In the genomic region with DNA sequence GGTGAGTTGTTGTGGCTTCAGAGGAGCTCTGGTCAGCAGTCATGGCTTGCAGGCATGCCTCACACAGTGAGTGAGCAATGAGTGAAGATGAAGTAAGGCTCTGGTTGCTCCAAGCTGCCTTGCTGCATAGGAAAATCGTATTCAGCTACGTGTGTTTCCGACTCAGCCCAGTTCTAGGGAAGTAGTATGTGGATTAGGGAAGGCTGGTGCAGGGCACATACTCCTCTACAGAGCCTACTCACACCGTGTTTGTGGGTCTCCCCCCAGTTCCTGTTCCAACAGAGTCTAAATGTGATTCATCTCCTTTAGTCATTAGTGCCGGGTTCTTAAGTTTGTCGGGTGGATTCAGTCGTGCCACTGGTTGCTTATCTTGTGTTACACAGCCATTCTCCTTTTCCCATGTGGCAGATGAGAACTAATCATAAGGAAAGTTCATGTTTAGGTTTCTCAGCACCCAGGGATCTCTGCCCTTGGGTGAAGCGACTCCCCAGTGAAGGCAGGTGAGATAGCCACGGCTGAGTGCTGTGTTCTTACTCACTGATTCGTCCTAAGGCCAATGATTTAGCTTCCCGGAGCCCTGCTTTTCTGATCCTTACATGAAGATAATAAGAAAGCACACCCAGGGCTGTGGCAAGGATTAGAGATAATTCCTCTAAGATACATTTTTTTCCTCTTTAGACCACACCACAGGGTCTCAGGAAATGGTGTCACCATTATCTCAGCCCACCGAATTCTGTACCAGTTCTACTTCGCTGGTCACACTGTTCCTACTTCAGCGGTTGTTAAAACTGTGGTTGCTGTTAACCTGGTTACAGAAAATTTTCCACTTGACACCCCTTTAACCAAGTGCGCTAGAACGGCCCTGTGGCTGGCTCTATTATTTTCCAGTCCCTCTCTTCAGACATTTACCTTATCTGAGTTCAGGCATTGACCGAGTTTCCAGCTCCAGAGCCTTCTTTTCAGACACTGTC, we compare ENCODE assay signal across 8 mouse cellular contexts.
DNase-seq lines count a peak whose midpoint lies in the region; ATAC-seq and TF ChIP-seq lines count a peak whose summit lies in the region.

No protein-coding gene starts in this region.

- H3K27me3 ChIP-seq in kidney, postnatal 0 days (ENCODE audit: insufficient read depth, low read length) = no peaks in the 10 kb centered on the region
- H3K27me3 ChIP-seq in MEL (ENCODE audit: control insufficient read depth in 1 of 2, insufficient read depth in 2 of 2, low read length in 2 of 2) (peaks cover 2 to 3% of the 10 kb centered on the region in 2 experiments; a peak in 3 of 4 replicates), myocyte (ENCODE audit: control insufficient read depth, insufficient read depth, insufficient read length) (no peaks in the 10 kb centered on the region)

- ATAC-seq in kidney, postnatal 0 days (replicated peaks; ENCODE audit: low FRiP score, low read depth) = no peak; the same call in 1 of the 2 replicates

- H3K4me1 ChIP-seq in kidney, postnatal 0 days (replicated peaks; ENCODE audit: insufficient read depth, low read length) = peaks cover 71% of the 10 kb centered on the region
- H3K4me1 ChIP-seq in MEL (ENCODE audit: control insufficient read depth in 1 of 2, insufficient read depth in 2 of 2, low read length in 2 of 2) = no peaks in the 10 kb centered on the region; a peak in 1 of 4 replicates
- peaks cover 58% of the 10 kb centered on the region for H3K4me1 ChIP-seq in embryonic fibroblast, embryonic 13.5 days (ENCODE audit: control insufficient read depth, insufficient read depth, low read length)

- no peak for DNase-seq in kidney, postnatal 0 days (ENCODE audit: low spot score)
- DNase-seq in kidney, adult 11 months = no peak
- peak; percentile 17 for DNase-seq in MEL (ENCODE audit: low read depth, low spot score)
- DNase-seq in right cerebral cortex, postnatal 25 days = no peak
- no peak for DNase-seq in cerebellum, adult 18-20 months
- no peak for DNase-seq in layer of hippocampus, adult 11-12 months (ENCODE audit: low spot score)

- no peak overlapping the region for H3ac ChIP-seq in myocyte (ENCODE audit: control insufficient read depth, insufficient read length)

- H3K4me2 ChIP-seq in kidney, postnatal 0 days (ENCODE audit: low read length) = peak overlapping the region; percentile 6; the same call in 1 of the 2 replicates
- H3K4me2 ChIP-seq in myocyte (ENCODE audit: low read depth) = peak overlapping the region; percentile 77

- TF ChIP-seq POLR2A in MEL (IDR thresholded peaks at IDR 0.05; ENCODE audit: control insufficient read depth in 1 of 2, insufficient read depth in 1 of 2, low read depth in 1 of 2, low read length in 2 of 2, poor library complexity in 1 of 2) (no peak), myocyte (IDR thresholded peaks at IDR 0.05; ENCODE audit: insufficient read length, low read depth) (no peak)
- TF ChIP-seq POLR2A in embryonic fibroblast, embryonic 13.5 days (IDR thresholded peaks at IDR 0.05; ENCODE audit: low read depth, low read length) = no peak

- TF ChIP-seq RAD21 in MEL (IDR thresholded peaks at IDR 0.05; ENCODE audit: low read depth, low read length) = no peak

- H3K79me2 ChIP-seq in MEL (ENCODE audit: control insufficient read depth, insufficient read depth, low read length, poor library complexity) (no peaks in the 10 kb centered on the region), myocyte (ENCODE audit: control insufficient read depth, insufficient read depth) (peaks cover 80% of the 10 kb centered on the region)

- no peak for TF ChIP-seq CTCF in kidney, postnatal 0 days (IDR thresholded peaks at IDR 0.05; ENCODE audit: low read depth)
- TF ChIP-seq CTCF in MEL (IDR thresholded peaks at IDR 0.05 in 2 of 3, conservative IDR thresholded peaks at IDR 0.05 in 1 of 3; ENCODE audit: control insufficient read depth in 1 of 3, insufficient read depth in 1 of 3, low read depth in 2 of 3, low read length in 3 of 3, poor library complexity in 1 of 3, severe bottlenecking in 1 of 3) = no peak
- no peak for TF ChIP-seq CTCF in embryonic fibroblast, embryonic 13.5 days (IDR thresholded peaks at IDR 0.05; ENCODE audit: borderline replicate concordance, insufficient read depth, low read length)

- H3K9ac ChIP-seq in kidney, postnatal 0 days (ENCODE audit: low read depth, low read length) = no peak overlapping the region
- H3K9ac ChIP-seq in MEL (ENCODE audit: control insufficient read depth, low read depth, low read length, poor library complexity, severe bottlenecking) = no peak overlapping the region

- no peaks in the 10 kb centered on the region for H3K9me3 ChIP-seq in kidney, postnatal 0 days (replicated peaks; ENCODE audit: low read length)
- H3K9me3 ChIP-seq in MEL (replicated peaks; ENCODE audit: insufficient read depth, low read length) = no peaks in the 10 kb centered on the region

- H3K4me3 ChIP-seq in kidney, postnatal 0 days (replicated peaks; ENCODE audit: low read depth, low read length) = no peak overlapping the region
- H3K4me3 ChIP-seq in MEL (ENCODE audit: control insufficient read depth in 1 of 2, insufficient read depth in 1 of 2, low read depth in 2 of 2, low read length in 2 of 2) (no peak overlapping the region), myocyte (peak overlapping the region; percentile 9)
- no peak overlapping the region for H3K4me3 ChIP-seq in embryonic fibroblast, embryonic 13.5 days (ENCODE audit: insufficient read depth, low read length)

- no peak for TF ChIP-seq EP300 in MEL (IDR thresholded peaks at IDR 0.05; ENCODE audit: low read depth in 1 of 2, low read length in 2 of 2)

- 42% methylated on average over 17 of the region's 17 CpGs for WGBS in kidney, postnatal 0 days

- peak overlapping the region; percentile 19 for H3K27ac ChIP-seq in kidney, postnatal 0 days
- no peak overlapping the region for H3K27ac ChIP-seq in MEL (ENCODE audit: control insufficient read depth, low read depth, low read length)
- H3K27ac ChIP-seq in embryonic fibroblast, embryonic 13.5 days (ENCODE audit: insufficient read depth, low read length) = peak overlapping the region; percentile 91

- no peaks in the 10 kb centered on the region for H3K36me3 ChIP-seq in kidney, postnatal 0 days (ENCODE audit: insufficient read depth, low read length)
- H3K36me3 ChIP-seq in MEL (ENCODE audit: control insufficient read depth in 1 of 2, insufficient read depth in 2 of 2, low read length in 2 of 2) (no peaks in the 10 kb centered on the region), myocyte (ENCODE audit: control insufficient read depth, insufficient read depth) (no peaks in the 10 kb centered on the region)

TF ChIP-seq in MEL, 35 proteins besides CTCF, POLR2A, EP300 and RAD21:
- TF ChIP-seq TAL1 (IDR thresholded peaks at IDR 0.05; ENCODE audit: low read length) = no peak
- no peak for TF ChIP-seq ZNF384 (IDR thresholded peaks at IDR 0.05; ENCODE audit: low read depth, low read length)
- TF ChIP-seq MEF2A (IDR thresholded peaks at IDR 0.05; ENCODE audit: extremely low read depth, insufficient replicate concordance, low read depth, low read length, poor library complexity, severe bottlenecking) = no peak
- TF ChIP-seq CHD2 (IDR thresholded peaks at IDR 0.05; ENCODE audit: low read length) = no peak
- TF ChIP-seq SIN3A (IDR thresholded peaks at IDR 0.05; ENCODE audit: low read length) = no peak
- no peak for TF ChIP-seq ELF1 (IDR thresholded peaks at IDR 0.05; ENCODE audit: low read depth, low read length)
- no peak for TF ChIP-seq POLR2AphosphoS2 (IDR thresholded peaks at IDR 0.05; ENCODE audit: low read length)
- no peak for TF ChIP-seq ZMIZ1 (IDR thresholded peaks at IDR 0.05; ENCODE audit: low read depth, low read length)
- no peak for TF ChIP-seq CHD1 (IDR thresholded peaks at IDR 0.05; ENCODE audit: low read depth, low read length)
- no peak for TF ChIP-seq UBTF (IDR thresholded peaks at IDR 0.05; ENCODE audit: borderline replicate concordance, insufficient read depth, low read depth, low read length)
- TF ChIP-seq MAZ (IDR thresholded peaks at IDR 0.05; ENCODE audit: low read depth, low read length) = no peak

TF ChIP-seq in myocyte, 11 proteins besides CTCF, POLR2A, EP300 and RAD21:
- TF ChIP-seq TCF3 (IDR thresholded peaks at IDR 0.05; ENCODE audit: insufficient read length, low read depth) (no peak), MAX (IDR thresholded peaks at IDR 0.05; ENCODE audit: low read depth) (no peak), TCF12 (IDR thresholded peaks at IDR 0.05; ENCODE audit: insufficient read depth, poor library complexity, severe bottlenecking) (no peak), SRF (IDR thresholded peaks at IDR 0.05; ENCODE audit: control insufficient read depth, insufficient read length, low read depth) (no peak), USF1 (IDR thresholded peaks at IDR 0.05; ENCODE audit: low read depth) (no peak), MYOG (IDR thresholded peaks at IDR 0.05; ENCODE audit: control insufficient read depth in 1 of 3, insufficient read depth in 1 of 3, insufficient read length in 2 of 3, low read depth in 2 of 3) (no peak), CEBPB (IDR thresholded peaks at IDR 0.05; ENCODE audit: insufficient read depth, poor library complexity, severe bottlenecking) (no peak), MYOD1 (IDR thresholded peaks at IDR 0.05; ENCODE audit: control insufficient read depth in 1 of 3, insufficient read length in 2 of 3, low read depth in 2 of 3) (no peak), E2F4 (IDR thresholded peaks at IDR 0.05; ENCODE audit: insufficient read depth) (no peak), REST (IDR thresholded peaks at IDR 0.05; ENCODE audit: insufficient read depth, insufficient read length) (no peak), POLR2AphosphoS2 (IDR thresholded peaks at IDR 0.05; ENCODE audit: insufficient read length, low read depth) (no peak)
TF ChIP-seq in myocyte: peak in this region for 0.
